Mouse (Mus musculus) embryonic facial prominence, embryonic 14.5 days (tissue): ENCODE data around the gene Tdrd7. TPM values are rescaled to one million over a fixed set of nuclear protein-coding genes. Genes with fewer than 3 reads are reported as not detected.

Experiments
- ATAC-seq: fragments of 200-750 bp; cut with Nextera tagmentation; 2 replicates; pipeline ENCODE4 v1.8.0; 2017; ENCODE audit warnings: low read depth, moderate number of reproducible peaks, moderate TSS enrichment
- DNase-seq: peaks from one replicate; pipeline ENCODE4 v3.0.0-alpha.2; 2015; ENCODE audit warnings: low spot score
- H3K27ac ChIP-seq: fragments of 300-500 bp; sonication (generic); replicated peaks from 2 replicates; pipeline ENCODE4 v1.5.1; 2014; ENCODE audit warnings: low read depth, mild to moderate bottlenecking, low read length, moderate library complexity
- H3K27me3 ChIP-seq: fragments of 300-500 bp; sonication (generic); replicated peaks from 2 replicates; pipeline ENCODE4 v1.6.1; 2014; ENCODE audit warnings: low read length; ENCODE audit not compliant: control insufficient read depth, insufficient read depth
- H3K36me3 ChIP-seq: fragments of 300-500 bp; sonication (generic); 2 replicates; pipeline ENCODE4 v1.6.1; 2014; ENCODE audit warnings: low read length, mixed read lengths; ENCODE audit not compliant: control insufficient read depth, insufficient read depth
- H3K4me1 ChIP-seq: fragments of 300-500 bp; sonication (generic); 2 replicates; pipeline ENCODE4 v1.6.1; 2014; ENCODE audit warnings: antibody characterized with exemption, low read length; ENCODE audit not compliant: control insufficient read depth, insufficient read depth
- H3K4me2 ChIP-seq: fragments of 300-500 bp; sonication (generic); 2 replicates; pipeline ENCODE4 v1.6.1; 2014; ENCODE audit warnings: low read depth, mild to moderate bottlenecking, low read length, moderate library complexity, mixed read lengths
- H3K4me3 ChIP-seq: fragments of 300-500 bp; sonication (generic); 2 replicates; pipeline ENCODE4 v1.5.1; 2014; ENCODE audit warnings: low read depth, mild to moderate bottlenecking, low read length
- H3K9ac ChIP-seq: fragments of 300-500 bp; sonication (generic); 2 replicates; pipeline ENCODE4 v1.6.1; 2014; ENCODE audit warnings: low read depth, mild to moderate bottlenecking, low read length, moderate library complexity, mixed read lengths
- H3K9me3 ChIP-seq: fragments of 300-500 bp; sonication (generic); 2 replicates; pipeline ENCODE4 v1.6.1; 2016; ENCODE audit warnings: low read length; ENCODE audit not compliant: control insufficient read depth
- WGBS: fragments of 180-500 bp; shearing (Covaris S2); extraction: QIAGEN DNeasy Blood & Tissue Kit; methylation state at CpG from one replicate; pipeline ENCODE4 v1.1.7; 2014; 5-methylcytosine and 5-hydroxymethylcytosine counted together
- polyA plus RNA-seq: library from polyadenylated mRNA; unstranded; fragments of >200 nt; fragmentation: Nextera tagmentation; extraction: Ambion mirVana; gene quantifications from 2 replicates; pipeline ENCODE4 v1.2.1, GENCODE M21; 2014

The Tdrd7 gene
- polyA plus RNA-seq, 1 experiment from 2014 or later, result 15.2 TPM

DNA sequence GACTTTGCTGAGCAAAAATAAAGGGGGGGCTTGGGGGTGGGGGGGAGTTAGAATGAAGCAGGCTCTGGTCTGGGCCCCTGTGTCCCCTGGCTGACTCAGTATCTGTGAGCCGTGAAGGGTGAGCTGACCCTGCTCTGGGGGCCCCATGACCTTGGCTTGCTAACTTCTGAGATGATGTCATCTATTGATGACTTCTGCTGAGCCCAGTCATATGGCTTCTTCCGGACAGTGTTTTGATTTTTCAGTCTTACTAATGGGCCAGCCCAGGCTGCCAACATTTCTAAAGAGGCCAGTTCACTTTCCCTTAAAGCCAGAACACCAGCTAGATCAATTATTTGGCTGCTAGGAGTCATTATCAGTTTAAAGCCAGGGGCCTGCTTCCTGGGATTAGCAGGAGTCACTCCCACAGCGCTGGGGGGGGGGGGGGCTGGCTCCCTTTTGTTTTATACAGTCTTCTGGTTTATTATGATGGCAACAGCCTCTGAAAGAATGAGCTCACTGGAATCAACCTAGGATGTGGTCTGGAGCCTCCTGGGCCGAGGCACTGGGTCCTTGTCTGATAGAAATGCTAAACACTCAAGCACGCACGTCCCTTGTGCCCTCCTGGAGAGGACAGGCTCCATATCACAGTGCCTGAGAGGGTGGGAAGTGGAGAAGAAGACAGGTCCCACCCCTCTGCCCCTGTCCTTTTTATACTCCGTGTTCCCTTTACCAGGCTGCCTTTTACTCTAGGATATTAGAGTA, 76.8 kb downstream of the Tdrd7 start:
- Histone ChIP-seq H3K36me3 (no peaks in the 10 kb centered on the region), H3K4me2 (no peak overlapping the region), H3K27ac (no peak overlapping the region), H3K4me1 (peaks cover 6% of the 10 kb centered on the region; the same call in 1 of the 2 replicates), H3K9ac (no peak overlapping the region), H3K9me3 (no peaks in the 10 kb centered on the region), H3K27me3 (peaks cover 44% of the 10 kb centered on the region), H3K4me3 (no peak overlapping the region)
- 31% methylated on average over 7 of the region's 7 CpGs for WGBS
- ATAC-seq, result no peak
- DNase-seq, result no peak

- DNase-seq (no peak), ATAC-seq (no peak)
- H3K27me3 ChIP-seq, result peaks cover 41% of the 10 kb centered on the region
- H3K4me1 ChIP-seq, result peaks cover 6% of the 10 kb centered on the region; the same call in 1 of the 2 replicates
- H3K4me2 ChIP-seq, result no peak overlapping the region
- 45% methylated on average over 5 of the region's 5 CpGs for WGBS
- no peak overlapping the region for H3K27ac ChIP-seq
- no peaks in the 10 kb centered on the region for H3K36me3 ChIP-seq
- H3K4me3 ChIP-seq, result no peak overlapping the region
- no peak overlapping the region for H3K9ac ChIP-seq
- no peaks in the 10 kb centered on the region for H3K9me3 ChIP-seq
Measured at GRCm38 (mm10) chr4:46042505-46042850, 77.3 kb downstream of the Tdrd7 start.

DNA sequence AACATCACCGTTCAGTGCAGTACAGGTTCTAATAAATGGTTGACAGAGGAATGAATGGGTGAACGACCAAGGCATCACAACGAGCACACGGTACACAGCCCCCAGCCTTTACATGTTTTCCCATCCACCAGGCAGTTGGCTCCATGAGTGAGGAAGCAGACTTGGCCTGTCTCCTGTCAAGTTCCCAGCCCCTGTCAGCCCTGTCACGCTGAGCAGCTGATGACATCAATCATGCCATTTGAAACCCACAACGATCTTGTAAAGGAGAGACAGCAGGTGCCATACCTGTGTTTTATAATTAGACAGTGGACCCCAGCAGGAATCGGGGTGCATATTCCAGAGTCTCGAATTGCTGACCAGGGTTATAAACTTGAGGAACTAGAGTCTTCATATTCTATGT, 78.2 kb downstream of the Tdrd7 start:
- H3K27me3 ChIP-seq, result peaks cover 32% of the 10 kb centered on the region
- no peaks in the 10 kb centered on the region for H3K9me3 ChIP-seq
- H3K4me1 ChIP-seq, result peaks cover 6% of the 10 kb centered on the region; the same call in 1 of the 2 replicates
- H3K4me2 ChIP-seq, result no peak overlapping the region
- no peak for ATAC-seq
- no peak overlapping the region for H3K27ac ChIP-seq
- 79% methylated on average over 8 of the region's 8 CpGs for WGBS
- no peaks in the 10 kb centered on the region for H3K36me3 ChIP-seq
- DNase-seq, result no peak
- no peak overlapping the region for H3K4me3 ChIP-seq
- no peak overlapping the region for H3K9ac ChIP-seq

- Histone ChIP-seq H3K27ac (no peak overlapping the region), H3K36me3 (no peaks in the 10 kb centered on the region), H3K27me3 (no peaks in the 10 kb centered on the region), H3K4me1 (no peaks in the 10 kb centered on the region), H3K9me3 (0 out of 2 replicates have a peak, but pooled peaks cover 5% of the 10 kb centered on the region), H3K9ac (no peak overlapping the region), H3K4me3 (no peak overlapping the region), H3K4me2 (no peak overlapping the region)
- 74% methylated on average over 4 of the region's 4 CpGs for WGBS
- ATAC-seq (no peak), DNase-seq (no peak)
Measured at GRCm38 (mm10) chr4:46047971-46048370, 82.8 kb downstream of the Tdrd7 start.

DNA sequence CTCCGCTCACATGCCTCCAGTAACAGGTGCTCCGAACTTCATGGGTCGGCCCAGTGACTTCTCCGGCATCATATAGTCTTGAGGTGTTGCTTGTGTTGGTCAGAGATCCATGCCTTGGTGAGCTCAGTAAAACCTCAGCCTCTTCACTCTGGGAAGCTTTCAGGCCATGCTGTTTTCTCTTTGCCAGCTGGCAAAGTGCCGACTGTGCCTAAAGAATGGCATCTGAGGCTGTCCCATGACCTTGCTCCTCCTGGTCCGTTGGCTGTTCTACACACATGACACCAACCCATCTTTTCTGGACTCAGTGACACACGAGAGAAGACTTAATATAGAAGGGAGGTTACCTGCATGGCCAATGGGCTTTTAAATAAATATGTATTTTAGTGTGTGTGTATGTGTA, 83.3 kb downstream of the Tdrd7 start:
- WGBS, result 83% methylated on average over 7 of the region's 7 CpGs
- DNase-seq (no peak), ATAC-seq (no peak)
- Histone ChIP-seq H3K4me3 (no peak overlapping the region), H3K27me3 (no peaks in the 10 kb centered on the region), H3K27ac (no peak overlapping the region), H3K36me3 (no peaks in the 10 kb centered on the region), H3K4me2 (no peak overlapping the region), H3K4me1 (no peaks in the 10 kb centered on the region), H3K9me3 (0 out of 2 replicates have a peak, but pooled peaks cover 5% of the 10 kb centered on the region), H3K9ac (no peak overlapping the region)

DNA sequence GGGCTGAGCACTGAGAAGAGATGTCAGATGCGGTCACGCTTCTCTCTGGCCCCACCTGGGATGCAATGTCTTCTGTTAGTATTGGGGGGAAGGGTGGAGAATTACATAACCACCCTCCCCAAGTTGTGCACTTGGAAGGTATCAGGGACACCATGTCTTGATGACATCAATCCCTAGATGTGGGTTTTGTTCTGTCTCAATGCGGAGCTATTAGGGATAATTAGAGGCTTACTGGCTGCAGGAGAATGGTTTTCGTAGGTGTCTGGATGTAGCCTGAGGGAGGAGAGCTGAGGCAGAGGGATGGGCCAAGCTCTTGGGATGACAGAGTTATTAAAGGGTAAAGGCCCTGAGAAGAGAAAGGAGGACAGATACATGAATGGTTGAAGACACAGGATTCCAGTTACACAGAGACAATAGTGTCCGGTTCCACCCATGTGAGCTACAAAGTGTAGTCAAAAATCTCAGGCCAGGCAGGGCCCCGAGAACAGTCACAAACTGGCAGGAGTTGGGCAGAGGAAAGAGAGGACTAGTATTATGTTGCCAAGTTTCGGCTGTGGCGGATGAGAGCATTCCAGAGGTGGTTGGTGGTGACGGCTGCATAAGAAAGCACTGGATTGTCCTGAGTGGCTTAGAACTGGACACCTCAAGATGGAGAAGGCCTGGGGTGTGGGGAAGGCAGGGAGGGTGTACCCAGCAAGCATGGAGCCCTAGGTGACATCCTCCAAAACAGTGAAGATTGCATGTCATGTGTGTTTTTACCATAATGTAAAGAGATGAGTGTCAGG, 88.4 kb downstream of the Tdrd7 start:
- H3K4me1 ChIP-seq, result no peaks in the 10 kb centered on the region
- 0 out of 2 replicates have a peak, but pooled peaks cover 5% of the 10 kb centered on the region for H3K9me3 ChIP-seq
- H3K27me3 ChIP-seq, result no peaks in the 10 kb centered on the region
- no peak overlapping the region for H3K27ac ChIP-seq
- no peak overlapping the region for H3K4me3 ChIP-seq
- DNase-seq, result no peak
- no peak overlapping the region for H3K4me2 ChIP-seq
- no peaks in the 10 kb centered on the region for H3K36me3 ChIP-seq
- ATAC-seq, result peak; percentile 47; the same call in 1 of the 2 replicates
- no peak overlapping the region for H3K9ac ChIP-seq
- 63% methylated on average over 9 of the region's 9 CpGs for WGBS

DNA sequence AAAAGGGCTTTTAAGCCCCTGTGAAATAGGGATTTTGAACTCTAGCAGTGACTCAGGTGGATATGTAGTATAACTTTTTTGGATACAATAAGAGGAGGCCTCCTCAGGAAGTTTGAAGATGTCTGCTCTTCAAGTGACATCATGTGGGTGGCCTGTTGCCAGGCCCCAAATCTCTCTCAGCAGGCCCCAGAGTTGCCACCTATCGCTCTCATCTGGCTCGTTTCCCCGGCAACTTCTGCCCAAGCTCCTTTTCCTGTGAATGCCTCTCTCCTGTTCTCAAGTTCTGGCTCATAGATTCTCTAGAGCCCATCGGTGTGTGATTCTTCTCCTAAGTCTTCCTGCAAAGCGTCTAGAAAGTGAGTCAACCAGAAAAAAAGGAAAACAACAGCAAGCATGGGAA, 91.0 kb downstream of the Tdrd7 start:
- no peak for ATAC-seq
- Histone ChIP-seq H3K27me3 (no peaks in the 10 kb centered on the region), H3K4me1 (no peaks in the 10 kb centered on the region), H3K27ac (no peak overlapping the region), H3K4me3 (no peak overlapping the region), H3K4me2 (no peak overlapping the region), H3K9me3 (0 out of 2 replicates have a peak, but pooled peaks cover 5% of the 10 kb centered on the region), H3K9ac (no peak overlapping the region), H3K36me3 (no peaks in the 10 kb centered on the region)
- WGBS, result 85% methylated on average over 5 of the region's 5 CpGs
- DNase-seq, result no peak

- Histone ChIP-seq H3K27ac (no peak overlapping the region), H3K4me2 (no peak overlapping the region), H3K4me3 (no peak overlapping the region), H3K9ac (no peak overlapping the region), H3K27me3 (no peaks in the 10 kb centered on the region), H3K36me3 (no peaks in the 10 kb centered on the region), H3K4me1 (peaks cover 10% of the 10 kb centered on the region), H3K9me3 (no peaks in the 10 kb centered on the region)
- DNase-seq, result no peak
- ATAC-seq, result no peak
- 92% methylated on average over 12 of the region's 12 CpGs for WGBS
Measured at GRCm38 (mm10) chr4:46061259-46061962, 96.3 kb downstream of the Tdrd7 start.
